Mouse (Mus musculus) granulocyte monocyte progenitor cell, adult 5-6 weeks (primary cell): Measurements from ENCODE around the gene Plxna1. TPM values are rescaled to one million over a fixed set of nuclear protein-coding genes. Genes with fewer than 3 reads are reported as not detected.

ENCODE experiments used
- ATAC-seq: replicated peaks from 2 replicates; pipeline ENCODE4 v1.8.0; 2016; ENCODE audit warnings: mild to moderate bottlenecking, moderate TSS enrichment, inconsistent platforms; ENCODE audit not compliant: poor library complexity, severe bottlenecking
- total RNA-seq, 2 experiments: library from RNA; stranded (forward) in 1 of 2; stranded (reverse) in 1 of 2; fragments of 200-712, 200-1000 nt in 1 of 2; fragments of >200 nt in 1 of 2; fragmentation: Nextera tagmentation in 1 of 2; gene quantifications; 2 replicates each; pipeline ENCODE4 v1.2.3; 2014 to 2017

Gene Plxna1
- total RNA-seq, 2 experiments from 2014 or later = 1.0 to 6.9 TPM

DNA sequence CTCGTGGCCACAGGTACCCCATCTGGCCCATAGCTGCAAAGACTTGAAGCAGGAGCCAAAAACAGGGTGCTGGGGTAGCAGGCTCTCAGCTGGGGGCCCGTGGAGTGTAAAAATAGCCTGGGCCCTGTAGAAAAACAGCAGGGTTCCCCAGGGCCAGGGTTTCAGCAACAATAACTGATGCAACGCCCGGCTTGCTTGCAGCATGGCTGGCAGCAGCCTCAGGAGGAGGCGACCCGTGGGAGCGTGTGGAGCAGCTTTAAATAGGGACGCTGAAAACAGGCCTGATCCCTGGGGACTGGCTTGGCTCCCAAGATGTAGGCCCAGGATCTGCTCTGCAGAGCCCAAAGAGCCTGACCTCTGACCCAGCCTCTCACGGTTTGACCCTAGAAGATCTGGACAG lies 24.8 kb downstream of the Plxna1 start:
- ATAC-seq = no peak

- ATAC-seq = no peak
Measured at GRCm38 (mm10) chr6:89333964-89334702, 28.3 kb downstream of the Plxna1 start.

- no peak for ATAC-seq
Measured at GRCm38 (mm10) chr6:89330957-89331356, 31.5 kb downstream of the Plxna1 start.

GRCm38 (mm10) chr6:89328634-89329033 lies 33.8 kb downstream of the Plxna1 start:
- ATAC-seq = no peak

DNA sequence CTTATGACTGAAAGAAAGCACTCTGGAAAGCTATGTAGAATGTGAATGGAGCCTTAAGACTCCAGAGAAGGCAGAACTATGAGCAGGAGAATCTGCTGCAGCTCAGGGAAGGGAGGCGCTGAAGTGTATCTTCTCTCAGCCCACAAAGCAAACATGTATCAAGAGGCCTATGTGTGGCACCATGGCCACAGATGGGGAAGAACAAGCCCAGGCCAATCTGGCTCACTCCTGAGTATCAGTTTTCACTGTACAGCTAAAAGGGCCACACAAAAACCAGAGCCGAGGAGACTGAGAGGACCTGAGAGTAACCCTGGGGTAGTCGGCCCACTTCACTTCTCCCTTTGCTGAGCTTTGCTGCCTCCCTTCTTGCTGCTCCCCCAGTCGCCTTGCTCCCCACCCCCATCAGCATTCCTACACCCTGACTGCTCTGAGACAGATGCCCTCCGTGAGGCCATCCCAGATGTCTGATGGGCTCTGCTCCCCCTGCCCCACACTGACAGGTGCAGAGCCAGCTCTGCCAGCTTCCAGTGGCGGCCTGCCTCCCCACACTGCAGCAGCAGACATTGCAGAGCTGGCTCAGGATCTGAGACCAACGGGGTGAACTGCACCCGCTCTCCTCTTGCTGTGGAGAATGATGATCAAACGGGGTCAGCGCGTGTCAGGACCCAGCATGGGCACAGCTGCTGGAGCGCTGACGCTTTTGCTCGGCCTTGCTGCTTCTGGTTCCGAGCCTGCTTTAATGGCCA lies 34.5 kb downstream of the Plxna1 start:
- no peak for ATAC-seq

GRCm38 (mm10) chr6:89324842-89325241 lies 37.6 kb downstream of the Plxna1 start:
- no peak for ATAC-seq

DNA sequence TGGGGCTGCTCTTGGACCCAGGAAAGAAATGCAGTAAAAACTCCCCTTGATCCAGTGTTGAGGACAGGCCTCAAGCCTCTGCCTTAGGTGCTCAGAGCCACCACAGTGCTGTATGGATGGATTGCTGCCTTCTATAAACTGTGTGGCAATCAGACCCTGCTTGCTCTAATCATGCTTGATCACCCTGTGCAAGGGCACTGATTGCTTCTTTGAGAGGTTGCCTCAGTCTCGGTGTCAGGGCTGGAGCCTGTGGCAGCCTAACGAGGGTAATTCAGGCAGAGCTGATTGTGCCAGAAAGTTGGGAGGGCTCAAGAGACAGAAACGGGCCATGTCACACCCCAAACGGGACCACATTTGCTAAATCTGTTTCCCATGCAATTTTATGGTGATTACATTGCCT lies 47.2 kb downstream of the Plxna1 start:
- no peak for ATAC-seq

GRCm38 (mm10) chr6:89311518-89311917 lies 50.9 kb downstream of the Plxna1 start:
- no peak for ATAC-seq

- ATAC-seq = no peak
Measured at GRCm38 (mm10) chr6:89310236-89310635, 52.2 kb downstream of the Plxna1 start.

DNA sequence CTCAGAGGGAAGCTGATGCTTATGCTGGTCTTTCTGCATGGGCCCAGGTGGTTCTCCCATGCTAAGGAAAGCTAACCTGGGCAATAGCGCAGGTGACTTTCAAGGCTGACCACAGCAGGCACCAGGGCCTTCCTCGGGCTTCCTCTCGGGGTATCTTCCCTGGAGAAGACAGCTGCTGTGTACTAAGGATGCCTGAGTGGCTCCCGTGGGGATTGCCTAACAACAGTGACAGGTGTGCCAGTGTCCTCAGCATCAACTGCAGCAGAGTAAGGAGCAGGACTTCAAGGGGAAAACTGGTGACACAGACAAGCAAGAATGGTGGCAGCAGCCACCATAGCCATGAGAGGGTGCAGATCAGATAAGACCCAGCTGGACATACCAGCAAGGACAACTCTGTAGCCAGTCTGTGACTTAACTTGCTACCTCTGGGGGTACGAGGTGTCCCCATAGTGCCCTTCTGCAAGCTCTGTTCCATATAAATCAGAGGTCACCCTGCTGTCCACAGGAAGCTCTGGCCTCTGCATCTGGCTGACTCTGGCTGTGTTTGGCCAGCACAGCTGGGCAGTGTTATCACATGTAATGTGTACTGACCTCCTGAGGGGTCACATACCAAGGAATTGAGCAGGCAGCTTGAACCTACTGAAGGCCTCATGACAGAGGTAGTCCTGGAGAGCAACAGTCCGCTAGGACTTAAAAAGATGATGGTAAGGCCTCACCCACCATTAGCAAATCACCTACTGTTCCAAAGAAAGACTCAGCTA lies 54.0 kb downstream of the Plxna1 start:
- no peak for ATAC-seq

GRCm38 (mm10) chr6:89304375-89305058 lies 57.9 kb downstream of the Plxna1 start:
- no peak for ATAC-seq

GRCm38 (mm10) chr6:89299818-89300217 lies 62.6 kb downstream of the Plxna1 start:
- ATAC-seq = peak; percentile 48; the same call in 1 of the 2 replicates

- no peak for ATAC-seq
Measured at GRCm38 (mm10) chr6:89296909-89297695, 65.3 kb downstream of the Plxna1 start.

DNA sequence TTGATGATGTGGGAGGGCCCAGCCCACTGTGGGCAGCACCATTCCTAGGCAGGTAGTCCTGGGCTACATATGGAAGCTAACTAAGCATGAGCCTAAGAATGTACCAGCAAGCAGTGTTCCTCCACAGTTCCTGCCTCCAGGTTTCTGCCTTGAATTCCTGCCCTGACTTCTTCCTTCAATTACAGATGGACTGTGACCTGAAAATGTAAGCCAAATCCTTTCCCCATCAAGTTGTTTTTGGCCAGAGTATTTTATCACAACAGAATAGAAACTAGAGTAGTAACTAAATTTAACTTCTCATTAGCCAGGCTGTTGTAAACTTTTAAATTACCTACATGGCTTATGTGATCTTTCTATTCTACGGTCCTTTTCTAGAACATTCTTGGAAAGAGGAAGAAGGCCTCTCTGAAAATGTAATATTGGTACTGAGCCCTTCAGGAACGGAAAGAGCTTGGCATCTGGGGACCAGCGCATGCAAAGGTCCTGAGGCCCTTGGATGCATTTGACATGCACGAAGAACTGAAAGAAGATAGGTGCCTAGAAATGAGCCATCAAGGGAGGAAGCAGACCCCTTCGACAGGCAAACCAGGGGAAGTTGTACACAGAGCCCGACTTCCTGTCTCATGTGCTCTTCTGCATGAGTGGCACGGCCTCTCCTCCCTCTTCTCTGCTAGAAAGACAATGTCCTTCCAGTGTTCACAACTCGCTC lies 66.3 kb downstream of the Plxna1 start:
- peak; percentile 51; the same call in 1 of the 2 replicates for ATAC-seq

DNA sequence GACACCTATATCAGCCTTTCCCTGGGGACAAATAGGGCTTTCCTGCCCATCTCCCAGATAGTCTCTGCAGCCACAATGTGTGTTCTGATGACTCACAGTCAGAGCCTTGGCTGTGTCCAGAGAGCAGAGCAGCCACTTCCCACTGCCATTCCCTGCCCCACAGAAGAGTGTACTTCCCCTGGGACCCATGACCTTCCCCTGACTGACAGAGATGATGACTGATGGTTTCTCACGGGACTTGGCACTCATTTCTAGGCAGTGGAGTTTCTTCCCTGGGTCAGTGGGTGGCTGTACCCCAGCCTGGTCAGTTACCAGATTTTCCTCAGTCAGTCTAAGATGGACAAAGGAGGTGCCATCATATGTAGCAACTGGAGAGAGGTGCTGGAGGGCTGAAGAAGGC lies 67.8 kb downstream of the Plxna1 start:
- no peak for ATAC-seq

GRCm38 (mm10) chr6:89291494-89291893 lies 70.9 kb downstream of the Plxna1 start:
- no peak for ATAC-seq

GRCm38 (mm10) chr6:89288156-89288555 lies 74.3 kb downstream of the Plxna1 start:
- no peak for ATAC-seq

DNA sequence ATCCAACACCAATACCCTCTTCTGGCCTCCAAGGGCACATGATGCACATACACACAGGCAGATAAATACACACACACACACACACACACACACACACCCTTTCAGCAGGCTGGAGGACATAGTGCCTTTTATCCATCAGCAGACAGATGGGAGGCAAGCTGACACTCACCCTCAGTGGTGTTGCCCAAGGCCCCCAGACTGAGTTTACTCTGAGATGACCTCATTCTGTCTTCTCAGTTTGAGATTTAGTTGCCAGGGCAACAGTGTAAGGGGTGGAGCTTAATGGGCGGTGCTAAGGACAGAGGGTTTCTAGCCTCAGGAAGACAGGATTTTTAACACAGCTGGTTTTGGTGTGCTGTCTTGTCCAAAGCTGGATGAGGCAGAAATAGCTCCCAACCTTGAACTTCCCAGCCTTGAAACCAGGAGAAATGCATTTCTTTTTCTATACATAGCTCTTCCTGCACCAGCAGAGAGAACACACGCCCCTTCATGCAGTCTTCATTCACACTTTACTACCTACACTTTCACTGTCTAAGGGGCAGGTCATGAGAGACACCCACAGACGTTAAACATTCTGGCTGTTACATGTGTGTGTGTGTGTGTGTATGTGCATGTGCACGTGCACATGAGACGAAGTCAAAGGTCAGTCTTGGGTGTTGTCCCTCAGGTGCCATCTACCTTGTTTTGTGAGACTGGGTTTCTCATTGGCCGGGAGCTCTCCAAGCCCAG lies 75.6 kb downstream of the Plxna1 start:
- ATAC-seq = peak; percentile 74
